Mouse (Mus musculus) hindbrain, embryonic 16.5 days (tissue): Measurements from ENCODE around the gene Sh2d2a. TPM values are rescaled to one million over a fixed set of nuclear protein-coding genes. Genes with fewer than 3 reads are reported as not detected.
"Not testable (repeated sequence)": the region's sequence is repeated elsewhere in the genome, so short reads cannot be mapped to it uniquely, and the experiment has no call there.

ENCODE experiments used
- ATAC-seq: fragments of 200-750 bp; cut with Nextera tagmentation; 2 replicates; pipeline ENCODE4 v1.8.0; 2017; ENCODE audit warnings: moderate TSS enrichment, moderate library complexity
- H3K27ac ChIP-seq: fragments of 300-500 bp; sonication (generic); 2 replicates; pipeline ENCODE4 v1.5.1; 2014; ENCODE audit warnings: low read depth, mild to moderate bottlenecking, control low read depth, low read length, moderate library complexity
- H3K27me3 ChIP-seq: fragments of 300-500 bp; sonication (generic); replicated peaks from 2 replicates; pipeline ENCODE4 v1.6.1; 2014; ENCODE audit warnings: low read length; ENCODE audit not compliant: control insufficient read depth, insufficient read depth
- H3K36me3 ChIP-seq: fragments of 300-500 bp; sonication (generic); 2 replicates; pipeline ENCODE4 v1.6.1; 2014; ENCODE audit warnings: mild to moderate bottlenecking, low read length, moderate library complexity, mixed read lengths; ENCODE audit not compliant: control insufficient read depth, insufficient read depth
- H3K4me1 ChIP-seq: fragments of 300-500 bp; sonication (generic); 2 replicates; pipeline ENCODE4 v1.6.1; 2014; ENCODE audit warnings: low read depth, low read length; ENCODE audit not compliant: control insufficient read depth, insufficient read depth
- H3K4me2 ChIP-seq: fragments of 300-500 bp; sonication (generic); 2 replicates; pipeline ENCODE4 v1.6.1; 2014; ENCODE audit warnings: mild to moderate bottlenecking, low read length, control low read depth, moderate library complexity
- H3K4me3 ChIP-seq: fragments of 300-500 bp; sonication (generic); 2 replicates; pipeline ENCODE4 v1.5.1; 2014; ENCODE audit warnings: mild to moderate bottlenecking, low read length, control low read depth, moderate library complexity
- H3K9ac ChIP-seq: fragments of 300-500 bp; sonication (generic); 2 replicates; pipeline ENCODE4 v1.6.1; 2014; ENCODE audit warnings: low read depth, mild to moderate bottlenecking, control low read depth, low read length, moderate library complexity
- H3K9me3 ChIP-seq: fragments of 300-500 bp; sonication (generic); 2 replicates; pipeline ENCODE4 v1.6.1; 2014; ENCODE audit warnings: mild to moderate bottlenecking, low read length, moderate library complexity; ENCODE audit not compliant: control insufficient read depth
- WGBS: fragments of 180-500 bp; shearing (Covaris S2); extraction: QIAGEN DNeasy Blood & Tissue Kit; methylation state at CpG from one replicate; pipeline ENCODE4 v1.1.7; 2014; 5-methylcytosine and 5-hydroxymethylcytosine counted together
- polyA plus RNA-seq: library from polyadenylated mRNA; unstranded; fragments of >200 nt; fragmentation: Nextera tagmentation; extraction: Ambion mirVana; gene quantifications from 2 replicates; pipeline ENCODE4 v1.2.1, GENCODE M21; 2015

Gene Sh2d2a
- polyA plus RNA-seq, 1 experiment from 2014 or later = not detected

- Histone ChIP-seq H3K9ac (no peak overlapping the region), H3K36me3 (no peaks in the 10 kb centered on the region), H3K4me2 (no peak overlapping the region), H3K4me1 (no peaks in the 10 kb centered on the region), H3K27ac (no peak overlapping the region), H3K27me3 (no peaks in the 10 kb centered on the region), H3K4me3 (no peak overlapping the region), H3K9me3 (no peaks in the 10 kb centered on the region)
- ATAC-seq = no peak
- WGBS = 80% methylated on average over 3 of the region's 3 CpGs
Observed at GRCm38 (mm10) chr3:87899776-87900175, 53.2 kb downstream of the Sh2d2a start.

- H3K9me3 ChIP-seq = no peaks in the 10 kb centered on the region
- H3K27ac ChIP-seq = no peak overlapping the region
- H3K4me3 ChIP-seq = no peak overlapping the region
- H3K9ac ChIP-seq = no peak overlapping the region
- ATAC-seq = no peak
- 50% methylated on average over 1 of the region's 1 CpGs for WGBS
- H3K27me3 ChIP-seq = no peaks in the 10 kb centered on the region
- H3K36me3 ChIP-seq = no peaks in the 10 kb centered on the region
- no peaks in the 10 kb centered on the region for H3K4me1 ChIP-seq
- H3K4me2 ChIP-seq = no peak overlapping the region
Observed at GRCm38 (mm10) chr3:87901036-87901624, 54.6 kb downstream of the Sh2d2a start.

- WGBS = 91% methylated on average over 5 of the region's 6 CpGs
- ATAC-seq, H3K9ac ChIP-seq, H3K4me2 ChIP-seq, H3K27ac ChIP-seq, H3K36me3 ChIP-seq, H3K9me3 ChIP-seq, H3K4me1 ChIP-seq, H3K27me3 ChIP-seq, H3K4me3 ChIP-seq: not testable (repeated sequence)
Observed at GRCm38 (mm10) chr3:87901959-87902358, 55.4 kb downstream of the Sh2d2a start.

- 53% methylated on average over 5 of the region's 5 CpGs for WGBS
- no peaks in the 10 kb centered on the region for H3K9me3 ChIP-seq
Observed at GRCm38 (mm10) chr3:87903821-87904220, 57.3 kb downstream of the Sh2d2a start.

More at GRCm38 (mm10) chr3:87903821-87904220, 57.3 kb downstream of the Sh2d2a start:
- Histone ChIP-seq H3K4me2 (no peak overlapping the region), H3K4me1 (peaks cover 15% of the 10 kb centered on the region), H3K27me3 (no peaks in the 10 kb centered on the region), H3K4me3 (no peak overlapping the region), H3K27ac (no peak overlapping the region), H3K36me3 (no peaks in the 10 kb centered on the region), H3K9ac (no peak overlapping the region)
- no peak for ATAC-seq

Other genes with a start within 250 kb of the Sh2d2a start
- gene Arhgef11, start 229.2 kb upstream of the Sh2d2a start, polyA plus RNA-seq = 20.9 and 23.3 TPM in 2 replicates
- 0.67 and 0.80 TPM in 2 replicates for gene Lrrc71, start 98.1 kb upstream of the Sh2d2a start, polyA plus RNA-seq
- 6.6 and 7.3 TPM in 2 replicates for gene Ntrk1, start 51.6 kb upstream of the Sh2d2a start, polyA plus RNA-seq
- gene Insrr, start 49.8 kb upstream of the Sh2d2a start, polyA plus RNA-seq = 0.49 and 0.85 TPM in 2 replicates
- 8.4 and 10.6 TPM in 2 replicates for gene Pear1, start 22.4 kb upstream of the Sh2d2a start, polyA plus RNA-seq
- gene Prcc, start 38.9 kb downstream of the Sh2d2a start, polyA plus RNA-seq = 13.9 and 15.9 TPM in 2 replicates
- gene Hdgf, start 59.6 kb downstream of the Sh2d2a start, polyA plus RNA-seq = 79.7 and 110 TPM in 2 replicates
- 48.3 and 49.1 TPM in 2 replicates for gene Mrpl24, start 72.8 kb downstream of the Sh2d2a start, polyA plus RNA-seq
- 22.7 and 28.9 TPM in 2 replicates for gene Isg20l2, start 83.6 kb downstream of the Sh2d2a start, polyA plus RNA-seq
- 20.5 and 24.8 TPM in 2 replicates for gene Rrnad1, start 84.0 kb downstream of the Sh2d2a start, polyA plus RNA-seq
- 49.1 and 52.4 TPM in 2 replicates for gene Crabp2, start 101.9 kb downstream of the Sh2d2a start, polyA plus RNA-seq
- 15.6 and 20.2 TPM in 2 replicates for gene Nes, start 124.3 kb downstream of the Sh2d2a start, polyA plus RNA-seq
- 150 and 186 TPM in 2 replicates for gene Bcan, start 153.5 kb downstream of the Sh2d2a start, polyA plus RNA-seq
- 0.30 and 0.66 TPM in 2 replicates for gene Hapln2, start 180.8 kb downstream of the Sh2d2a start, polyA plus RNA-seq
- gene Gpatch4, start 196.4 kb downstream of the Sh2d2a start, polyA plus RNA-seq = 34.9 and 35.8 TPM in 2 replicates
- gene Naxe, start 211.7 kb downstream of the Sh2d2a start, polyA plus RNA-seq = 158 and 170 TPM in 2 replicates
- not detected in 2 replicates for gene Ttc24, start 231.5 kb downstream of the Sh2d2a start, polyA plus RNA-seq
- 2.8 and 3.8 TPM in 2 replicates for gene Iqgap3, start 235.2 kb downstream of the Sh2d2a start, polyA plus RNA-seq